Mouse (Mus musculus): ENCODE measurements around the gene Surf6. TPM values are rescaled to one million over a fixed set of nuclear protein-coding genes. Genes with fewer than 3 reads are reported as not detected.
"Not testable (repeated sequence)": the region's sequence is repeated elsewhere in the genome, so short reads cannot be mapped to it uniquely, and the experiment has no call there.

Surf6 gene
- polyA plus RNA-seq, 1 experiment from 2014 or later: 16.6 TPM

DNA sequence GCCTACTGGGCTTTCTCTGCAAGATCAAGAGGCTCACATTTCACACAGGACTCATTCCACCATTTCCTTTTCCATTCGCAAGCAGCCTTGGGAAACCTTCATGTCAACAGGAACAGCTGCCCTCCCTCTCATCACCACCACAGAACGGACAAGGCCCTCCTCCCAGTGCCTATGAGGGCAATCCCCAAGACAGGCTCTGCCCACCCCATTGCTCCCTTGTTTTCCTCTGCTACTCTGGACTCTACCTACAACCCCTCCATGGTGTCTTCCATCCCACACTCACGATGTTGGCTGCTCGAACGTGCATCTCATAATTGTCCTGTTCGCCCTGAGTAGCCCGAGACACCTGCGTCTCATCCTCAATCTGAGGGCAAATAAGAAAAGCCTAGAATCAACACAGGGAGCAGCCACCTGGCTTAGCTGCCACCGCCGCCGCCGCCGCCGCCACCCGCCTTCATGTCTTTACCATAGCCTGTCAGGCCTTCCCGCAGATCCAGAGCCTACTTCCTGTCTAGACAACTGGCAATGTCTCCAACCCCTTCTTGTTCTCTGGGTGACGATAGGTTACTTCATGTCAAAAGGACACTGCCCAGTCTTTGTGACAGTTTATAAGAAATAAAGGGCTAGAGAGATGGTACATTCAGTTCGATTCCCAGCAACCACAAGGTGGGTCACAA lies 6.2 kb upstream of the Surf6 start:
- Histone ChIP-seq H3K4me2 (ENCODE audit: low read length) (peak overlapping the region; percentile 81), H3K27me3 (ENCODE audit: control insufficient read depth, insufficient read depth, low read length) (no peaks in the 10 kb centered on the region), H3K4me1 (ENCODE audit: control insufficient read depth, insufficient read depth, low read length) (peaks cover 25% of the 10 kb centered on the region), H3K9ac (replicated peaks; ENCODE audit: low read length) (peak overlapping the region; percentile 28), H3K27ac (replicated peaks; ENCODE audit: low read depth, low read length) (no peak overlapping the region), H3K4me3 (replicated peaks; ENCODE audit: low read depth, low read length) (peak overlapping the region; percentile 78), H3K9me3 (ENCODE audit: control insufficient read depth, low read length) (no peaks in the 10 kb centered on the region), H3K36me3 (ENCODE audit: control insufficient read depth, insufficient read depth, low read length) (peaks cover 66% of the 10 kb centered on the region)
- DNase-seq: no peak
- 91% methylated on average over 18 of the region's 18 CpGs for WGBS
- ATAC-seq (ENCODE audit: low FRiP score, low TSS enrichment): no peak

DNA sequence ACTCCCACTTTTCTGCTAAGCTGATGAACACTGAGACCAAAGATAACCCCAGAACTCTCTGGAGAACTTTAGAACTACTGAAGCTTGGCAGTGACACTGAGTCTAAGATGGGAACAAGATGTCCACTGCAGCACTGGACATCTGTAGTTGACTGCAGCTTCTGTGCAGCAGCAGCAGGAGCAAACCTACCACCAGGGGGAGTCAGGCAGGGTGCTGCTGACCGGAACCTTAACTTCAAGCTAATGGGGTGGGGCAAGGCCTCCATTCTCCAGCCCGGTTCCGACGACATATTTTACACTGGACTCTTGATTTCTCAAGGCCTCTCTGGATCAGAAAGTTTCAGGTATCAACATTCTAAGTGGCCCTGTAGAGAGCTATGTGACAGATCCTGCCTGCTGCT lies 4.4 kb upstream of the Surf6 start:
- peaks cover 48% of the 10 kb centered on the region for H3K36me3 ChIP-seq (ENCODE audit: control insufficient read depth, insufficient read depth, low read length)
- no peak overlapping the region for H3K4me3 ChIP-seq (replicated peaks; ENCODE audit: low read depth, low read length)
- peak; percentile 57 for DNase-seq
- no peaks in the 10 kb centered on the region for H3K9me3 ChIP-seq (ENCODE audit: control insufficient read depth, low read length)
- H3K4me2 ChIP-seq (ENCODE audit: low read length): no peak overlapping the region
- no peak overlapping the region for H3K9ac ChIP-seq (replicated peaks; ENCODE audit: low read length)
- no peaks in the 10 kb centered on the region for H3K27me3 ChIP-seq (ENCODE audit: control insufficient read depth, insufficient read depth, low read length)
- ATAC-seq (ENCODE audit: low FRiP score, low TSS enrichment): no peak
- WGBS: 63% methylated on average over 4 of the region's 4 CpGs
- H3K4me1 ChIP-seq (ENCODE audit: control insufficient read depth, insufficient read depth, low read length): peaks cover 30% of the 10 kb centered on the region
- H3K27ac ChIP-seq (replicated peaks; ENCODE audit: low read depth, low read length): no peak overlapping the region

DNA sequence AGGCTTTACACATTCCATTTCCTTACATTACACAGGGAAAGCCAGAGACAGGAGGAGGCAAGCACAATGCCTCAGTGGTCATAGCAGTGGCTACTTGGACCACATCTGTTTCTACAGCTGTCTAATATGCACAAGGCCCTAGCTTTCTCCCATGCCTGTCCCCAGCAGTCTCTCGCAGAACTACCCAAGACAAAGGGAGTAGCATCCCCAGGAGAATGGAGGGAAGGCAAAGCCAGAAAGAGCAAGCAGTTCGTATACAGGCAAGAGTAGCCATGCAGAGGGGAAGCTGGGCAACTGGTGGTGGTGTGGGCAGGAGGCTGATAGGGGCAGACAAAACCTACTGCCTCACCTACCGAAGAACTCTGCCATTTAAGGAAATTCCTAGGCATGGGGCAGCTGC lies 3.8 kb upstream of the Surf6 start:
- Histone ChIP-seq H3K4me2 (ENCODE audit: low read length) (no peak overlapping the region), H3K4me1 (ENCODE audit: control insufficient read depth, insufficient read depth, low read length) (peaks cover 30% of the 10 kb centered on the region), H3K9ac (replicated peaks; ENCODE audit: low read length) (no peak overlapping the region), H3K4me3 (replicated peaks; ENCODE audit: low read depth, low read length) (no peak overlapping the region), H3K27me3 (ENCODE audit: control insufficient read depth, insufficient read depth, low read length) (no peaks in the 10 kb centered on the region), H3K9me3 (ENCODE audit: control insufficient read depth, low read length) (no peaks in the 10 kb centered on the region), H3K36me3 (ENCODE audit: control insufficient read depth, insufficient read depth, low read length) (peaks cover 45% of the 10 kb centered on the region), H3K27ac (replicated peaks; ENCODE audit: low read depth, low read length) (no peak overlapping the region)
- 100% methylated on average over 3 of the region's 3 CpGs for WGBS
- DNase-seq (no peak), ATAC-seq (ENCODE audit: low FRiP score, low TSS enrichment) (no peak)

DNA sequence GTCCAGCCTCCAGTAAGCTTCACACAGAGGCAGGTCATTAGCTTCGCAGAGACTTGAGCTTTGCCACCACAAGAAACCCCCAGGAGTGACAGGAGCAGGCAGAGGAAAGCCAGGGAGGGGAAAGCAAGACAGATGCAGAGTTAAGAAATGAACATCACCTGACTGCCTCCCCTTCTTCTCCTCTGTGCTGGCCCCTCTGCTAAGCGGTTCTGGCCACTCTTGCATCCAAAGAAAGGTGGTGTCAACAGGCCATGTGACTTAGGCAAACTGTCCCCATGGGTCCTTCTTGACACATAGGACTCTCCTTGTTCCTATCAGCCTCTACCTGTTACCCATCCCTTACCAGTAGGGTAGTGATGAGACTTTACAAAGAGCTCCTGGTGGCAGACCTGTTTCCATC lies 3.3 kb upstream of the Surf6 start:
- Histone ChIP-seq H3K27ac (replicated peaks; ENCODE audit: low read depth, low read length) (no peak overlapping the region), H3K27me3 (ENCODE audit: control insufficient read depth, insufficient read depth, low read length) (no peaks in the 10 kb centered on the region), H3K36me3 (ENCODE audit: control insufficient read depth, insufficient read depth, low read length) (peaks cover 45% of the 10 kb centered on the region), H3K4me2 (ENCODE audit: low read length) (no peak overlapping the region), H3K4me1 (ENCODE audit: control insufficient read depth, insufficient read depth, low read length) (peaks cover 34% of the 10 kb centered on the region), H3K4me3 (replicated peaks; ENCODE audit: low read depth, low read length) (no peak overlapping the region), H3K9me3 (ENCODE audit: control insufficient read depth, low read length) (no peaks in the 10 kb centered on the region), H3K9ac (replicated peaks; ENCODE audit: low read length) (no peak overlapping the region)
- DNase-seq: no peak
- ATAC-seq (ENCODE audit: low FRiP score, low TSS enrichment): no peak
- 93% methylated on average over 2 of the region's 2 CpGs for WGBS

DNA sequence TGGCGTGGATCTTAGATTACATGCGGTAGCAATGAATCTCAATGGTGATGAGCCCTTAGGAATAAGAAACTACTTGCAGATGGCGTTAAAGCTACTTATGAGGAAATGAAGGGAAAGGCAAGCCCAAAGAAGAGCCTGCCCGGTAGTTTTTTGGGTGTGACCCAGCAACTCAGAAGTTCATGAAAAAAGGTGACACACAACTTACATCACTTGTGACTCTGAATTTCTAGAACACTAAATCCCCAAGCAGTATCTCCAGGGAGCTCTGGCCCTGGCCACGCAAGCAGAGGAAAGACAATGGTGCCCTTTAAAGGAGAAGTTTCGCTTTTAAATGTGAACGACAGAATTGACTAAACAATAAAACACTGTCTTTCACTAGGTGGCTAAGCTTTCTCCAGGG lies 632 bp upstream of the Surf6 start:
- Histone ChIP-seq H3K4me3 (replicated peaks; ENCODE audit: low read depth, low read length) (peak overlapping the region; percentile 88), H3K9ac (replicated peaks; ENCODE audit: low read length) (peak overlapping the region; percentile 69), H3K27me3 (ENCODE audit: control insufficient read depth, insufficient read depth, low read length) (no peaks in the 10 kb centered on the region), H3K9me3 (ENCODE audit: control insufficient read depth, low read length) (no peaks in the 10 kb centered on the region), H3K4me1 (ENCODE audit: control insufficient read depth, insufficient read depth, low read length) (peaks cover 18% of the 10 kb centered on the region), H3K27ac (replicated peaks; ENCODE audit: low read depth, low read length) (peak overlapping the region; percentile 86), H3K36me3 (ENCODE audit: control insufficient read depth, insufficient read depth, low read length) (peaks cover 59% of the 10 kb centered on the region), H3K4me2 (ENCODE audit: low read length) (peak overlapping the region; percentile 86)
- no peak for ATAC-seq (ENCODE audit: low FRiP score, low TSS enrichment)
- DNase-seq: no peak
- 10% methylated on average over 7 of the region's 7 CpGs for WGBS

DNA sequence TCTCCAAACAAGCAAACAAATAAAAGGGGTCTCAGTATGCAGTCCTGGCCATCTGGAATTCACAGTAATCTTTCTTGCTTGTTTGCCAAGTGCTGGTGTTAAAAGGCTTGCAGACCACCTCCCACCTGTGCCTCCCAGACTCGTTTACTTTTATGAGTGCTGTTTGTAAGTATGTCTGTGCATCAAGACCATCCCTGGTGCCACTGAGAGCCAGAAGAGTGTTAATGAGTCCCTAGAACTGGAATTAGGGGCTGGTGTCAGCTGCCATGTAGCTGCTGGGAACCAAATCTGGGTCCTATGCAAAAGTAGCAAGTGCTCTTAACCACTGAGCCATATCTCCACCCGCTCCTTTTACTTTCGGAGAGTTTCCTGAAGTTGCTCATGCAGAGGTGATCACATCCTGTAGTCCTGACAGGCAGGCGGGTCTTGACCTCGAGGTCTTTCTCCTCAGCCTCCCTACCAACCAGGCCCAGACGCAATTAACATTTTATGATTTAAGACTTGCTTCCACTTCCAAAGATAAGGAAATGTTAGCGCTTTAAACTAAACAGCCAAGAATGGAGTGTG lies 762 bp downstream of the Surf6 start:
- Histone ChIP-seq H3K27ac (replicated peaks; ENCODE audit: low read depth, low read length) (peak overlapping the region; percentile 86; the same call in 1 of the 2 replicates), H3K9me3 (ENCODE audit: control insufficient read depth, low read length) (no peaks in the 10 kb centered on the region), H3K4me3 (replicated peaks; ENCODE audit: low read depth, low read length) (peak overlapping the region; percentile 88), H3K4me2 (ENCODE audit: low read length) (peak overlapping the region; percentile 86), H3K4me1 (ENCODE audit: control insufficient read depth, insufficient read depth, low read length) (peaks cover 18% of the 10 kb centered on the region), H3K36me3 (ENCODE audit: control insufficient read depth, insufficient read depth, low read length) (peaks cover 59% of the 10 kb centered on the region), H3K9ac (replicated peaks; ENCODE audit: low read length) (peak overlapping the region; percentile 81), H3K27me3 (ENCODE audit: control insufficient read depth, insufficient read depth, low read length) (no peaks in the 10 kb centered on the region)
- no peak for DNase-seq
- WGBS: 18% methylated on average over 7 of the region's 7 CpGs
- ATAC-seq (ENCODE audit: low FRiP score, low TSS enrichment): no peak

DNA sequence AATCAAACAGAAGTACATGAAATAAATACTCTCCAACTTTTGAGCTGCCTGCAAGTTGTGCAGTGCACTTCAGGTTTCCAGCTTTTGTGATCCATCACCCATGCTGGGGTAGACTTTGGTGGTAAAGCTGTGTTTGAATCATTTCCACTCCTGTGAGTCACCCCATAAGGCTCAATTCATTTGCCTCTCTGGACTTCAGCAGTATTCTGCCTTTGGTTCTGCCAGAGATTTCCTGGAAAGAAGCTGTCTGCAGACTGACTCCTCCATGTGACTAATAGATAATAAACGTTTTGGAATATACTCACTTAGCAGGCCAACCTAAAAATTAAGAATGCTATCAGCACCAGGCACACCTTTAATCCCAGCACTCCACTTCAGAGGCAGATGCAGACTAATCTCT lies 1.9 kb downstream of the Surf6 start:
- Histone ChIP-seq H3K27ac (replicated peaks; ENCODE audit: low read depth, low read length) (no peak overlapping the region), H3K9ac (replicated peaks; ENCODE audit: low read length) (no peak overlapping the region), H3K4me1 (ENCODE audit: control insufficient read depth, insufficient read depth, low read length) (peaks cover 18% of the 10 kb centered on the region), H3K36me3 (ENCODE audit: control insufficient read depth, insufficient read depth, low read length) (peaks cover 58% of the 10 kb centered on the region), H3K9me3 (ENCODE audit: control insufficient read depth, low read length) (no peaks in the 10 kb centered on the region), H3K4me2 (ENCODE audit: low read length) (no peak overlapping the region), H3K27me3 (ENCODE audit: control insufficient read depth, insufficient read depth, low read length) (no peaks in the 10 kb centered on the region), H3K4me3 (replicated peaks; ENCODE audit: low read depth, low read length) (no peak overlapping the region)
- DNase-seq (no peak), ATAC-seq (ENCODE audit: low FRiP score, low TSS enrichment) (no peak)
- 79% methylated on average over 1 of the region's 1 CpGs for WGBS

DNA sequence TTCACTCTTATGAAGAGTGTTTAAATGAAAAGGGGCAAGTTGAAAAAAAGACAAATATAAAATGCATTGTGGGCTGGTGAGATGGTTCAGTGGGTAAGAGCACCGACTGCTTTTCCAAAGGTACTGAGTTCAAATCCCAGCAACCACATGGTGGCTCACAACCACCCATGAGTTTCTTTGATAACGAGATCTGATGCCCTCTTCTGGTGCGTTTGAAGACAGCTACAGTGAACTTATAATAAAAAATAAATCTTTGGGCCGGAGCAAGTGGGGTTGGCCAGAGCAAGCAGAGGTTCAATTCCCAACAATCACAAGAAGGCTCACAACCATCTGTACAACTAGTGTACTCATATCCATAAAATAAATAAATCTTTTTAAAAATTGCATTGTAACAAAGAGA lies 6.8 kb downstream of the Surf6 start:
- Histone ChIP-seq H3K9me3 (ENCODE audit: control insufficient read depth, low read length) (no peaks in the 10 kb centered on the region), H3K9ac (replicated peaks; ENCODE audit: low read length) (no peak overlapping the region), H3K27me3 (ENCODE audit: control insufficient read depth, insufficient read depth, low read length) (no peaks in the 10 kb centered on the region), H3K4me1 (ENCODE audit: control insufficient read depth, insufficient read depth, low read length) (no peaks in the 10 kb centered on the region), H3K4me2 (ENCODE audit: low read length) (no peak overlapping the region), H3K36me3 (ENCODE audit: control insufficient read depth, insufficient read depth, low read length) (peaks cover 83% of the 10 kb centered on the region), H3K4me3 (replicated peaks; ENCODE audit: low read depth, low read length) (no peak overlapping the region), H3K27ac (replicated peaks; ENCODE audit: low read depth, low read length) (no peak overlapping the region)
- ATAC-seq (ENCODE audit: low FRiP score, low TSS enrichment) (no peak), DNase-seq (no peak)
- 96% methylated on average over 4 of the region's 4 CpGs for WGBS

DNA sequence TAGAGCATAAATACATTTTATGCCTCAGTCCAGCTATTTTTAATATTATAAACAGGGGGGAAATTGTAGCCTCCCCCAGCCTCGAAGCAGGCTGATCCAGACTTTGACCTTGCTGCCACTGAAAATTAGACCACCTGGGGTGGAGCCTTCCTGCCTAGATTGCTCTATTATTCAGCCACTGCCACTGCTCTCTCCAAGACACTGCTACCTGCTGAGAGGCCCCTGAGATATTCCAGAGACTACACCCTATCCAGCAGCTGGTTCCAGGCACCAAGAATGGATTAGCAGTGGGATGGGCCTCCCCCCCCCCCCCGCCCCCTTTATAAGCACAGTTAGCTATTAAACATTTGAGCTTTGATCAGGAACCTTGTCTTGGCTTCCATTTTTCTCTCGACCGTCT lies 16.5 kb downstream of the Surf6 start:
- not testable (repeated sequence) for H3K9me3 ChIP-seq (ENCODE audit: control insufficient read depth, low read length); H3K4me2 ChIP-seq (ENCODE audit: low read length); DNase-seq; H3K4me1 ChIP-seq (ENCODE audit: control insufficient read depth, insufficient read depth, low read length); ATAC-seq (ENCODE audit: low FRiP score, low TSS enrichment); H3K9ac ChIP-seq (replicated peaks; ENCODE audit: low read length); H3K27ac ChIP-seq (replicated peaks; ENCODE audit: low read depth, low read length); H3K4me3 ChIP-seq (replicated peaks; ENCODE audit: low read depth, low read length); H3K27me3 ChIP-seq (ENCODE audit: control insufficient read depth, insufficient read depth, low read length)
- peaks cover 27% of the 10 kb centered on the region for H3K36me3 ChIP-seq (ENCODE audit: control insufficient read depth, insufficient read depth, low read length)
- WGBS: 40% methylated on average over 4 of the region's 4 CpGs
